Comparison of ENCODE assay signal across 9 mouse cellular contexts in genomic region chr11:88520951-88521730, GRCm38 (mm10).
A peak's percentile ranks its signal among the peaks of the same experiment; 100 is the strongest.
DNase-seq lines count a peak whose midpoint lies in the region; ATAC-seq and TF ChIP-seq lines count a peak whose summit lies in the region.
"Had no signal": no experiment of that assay in that cellular context is flagged by ENCODE, and none has a peak within 500 bp of the region (broad histone marks: within the 10 kb centered on the region; RNA-seq: fewer than 3 reads in every experiment).

No protein-coding gene starts in this region.

- peaks cover 42% of the 10 kb centered on the region for H3K4me1 ChIP-seq in kidney, postnatal 0 days (replicated peaks; ENCODE audit: insufficient read depth, low read length)
- H3K4me1 ChIP-seq in forebrain, embryonic 16.5 days (replicated peaks; ENCODE audit: control insufficient read depth, insufficient read depth, low read length), result peaks cover 63% of the 10 kb centered on the region
- peaks cover 25% of the 10 kb centered on the region for H3K4me1 ChIP-seq in midbrain, postnatal 0 days (ENCODE audit: insufficient read depth, low read length)

- H3K27ac ChIP-seq in kidney, postnatal 0 days, result no peak overlapping the region
- peak overlapping the region; percentile 21; the same call in 1 of the 2 replicates for H3K27ac ChIP-seq in forebrain, embryonic 16.5 days (ENCODE audit: low read length)
- no peak overlapping the region for H3K27ac ChIP-seq in midbrain, postnatal 0 days (ENCODE audit: low read depth, low read length)
- H3K27ac ChIP-seq: liver, embryonic 12.5 days had no signal

- H3K9ac ChIP-seq in kidney, postnatal 0 days (ENCODE audit: low read depth, low read length), result no peak overlapping the region
- no peak overlapping the region for H3K9ac ChIP-seq in forebrain, embryonic 16.5 days (replicated peaks; ENCODE audit: low read depth, low read length)
- no peak overlapping the region for H3K9ac ChIP-seq in midbrain, postnatal 0 days (replicated peaks; ENCODE audit: low read length, poor library complexity, severe bottlenecking)
- H3K9ac ChIP-seq: liver, embryonic 12.5 days had no signal

- H3K4me3 ChIP-seq in kidney, postnatal 0 days (replicated peaks; ENCODE audit: low read depth, low read length), result no peak overlapping the region
- no peak overlapping the region for H3K4me3 ChIP-seq in forebrain, embryonic 16.5 days (replicated peaks; ENCODE audit: low read length)
- H3K4me3 ChIP-seq in midbrain, postnatal 0 days (ENCODE audit: low read depth, low read length), result no peak overlapping the region
- H3K4me3 ChIP-seq: liver, embryonic 12.5 days had no signal

- whole genome bisulfite sequencing in kidney, postnatal 0 days, result 60% methylated on average over 19 of the region's 19 CpGs
- 41% methylated on average over 19 of the region's 19 CpGs for WGBS in forebrain, embryonic 16.5 days
- WGBS in midbrain, postnatal 0 days, result 33% methylated on average over 19 of the region's 19 CpGs

- DNase-seq in adrenal gland, adult 2 months, result peak; percentile 79
- DNase-seq in adrenal gland, adult 18-20 months (ENCODE audit: low spot score in 2 of 2), result no peak
- DNase-seq in kidney, postnatal 0 days (ENCODE audit: low spot score), result peak; percentile 55
- no peak for DNase-seq in kidney, postnatal 14 days
- peak; percentile 75 for DNase-seq in midbrain, postnatal 0 days (ENCODE audit: low spot score)
- DNase-seq in gastrocnemius, postnatal 4 days (ENCODE audit: low spot score in 2 of 2), result no peak
- no peak for DNase-seq in cerebellum, adult 18-20 months

- no peaks in the 10 kb centered on the region for H3K27me3 ChIP-seq in kidney, postnatal 0 days (ENCODE audit: insufficient read depth, low read length)
- H3K27me3 ChIP-seq in forebrain, embryonic 16.5 days (replicated peaks; ENCODE audit: control insufficient read depth, insufficient read depth, low read length), result no peaks in the 10 kb centered on the region
- H3K27me3 ChIP-seq in midbrain, postnatal 0 days (ENCODE audit: insufficient read depth, low read length), result no peaks in the 10 kb centered on the region
- H3K27me3 ChIP-seq: liver, embryonic 12.5 days had no signal

- no peak overlapping the region for H3K4me2 ChIP-seq in kidney, postnatal 0 days (ENCODE audit: low read length)
- H3K4me2 ChIP-seq in forebrain, embryonic 16.5 days (ENCODE audit: low read length), result no peak overlapping the region
- H3K4me2 ChIP-seq in midbrain, postnatal 0 days (ENCODE audit: low read depth, low read length, poor library complexity, severe bottlenecking), result no peak overlapping the region
- H3K4me2 ChIP-seq: liver, embryonic 12.5 days had no signal

- no peak for ATAC-seq in kidney, postnatal 0 days (replicated peaks; ENCODE audit: low FRiP score, low read depth)
- peak; percentile 47; the same call in 1 of the 2 replicates for ATAC-seq in forebrain, embryonic 16.5 days
- ATAC-seq in midbrain, postnatal 0 days (ENCODE audit: low FRiP score), result no peak
- ATAC-seq: liver, embryonic 12.5 days had no signal

- TF ChIP-seq CTCF in kidney, postnatal 0 days (IDR thresholded peaks at IDR 0.05; ENCODE audit: low read depth), result no peak
- TF ChIP-seq CTCF in midbrain, postnatal 0 days (IDR thresholded peaks at IDR 0.05), result no peak

- H3K9me3 ChIP-seq in kidney, postnatal 0 days (replicated peaks; ENCODE audit: low read length), result no peaks in the 10 kb centered on the region
- no peaks in the 10 kb centered on the region for H3K9me3 ChIP-seq in forebrain, embryonic 16.5 days (ENCODE audit: control insufficient read depth, low read length)
- H3K9me3 ChIP-seq in midbrain, postnatal 0 days (ENCODE audit: low read length), result no peaks in the 10 kb centered on the region
- H3K9me3 ChIP-seq: liver, embryonic 12.5 days had no signal

- 0 out of 2 replicates have a peak, but pooled peaks cover 3% of the 10 kb centered on the region for H3K36me3 ChIP-seq in kidney, postnatal 0 days (ENCODE audit: insufficient read depth, low read length)
- no peaks in the 10 kb centered on the region for H3K36me3 ChIP-seq in forebrain, embryonic 16.5 days (ENCODE audit: control insufficient read depth, insufficient read depth)
- no peaks in the 10 kb centered on the region for H3K36me3 ChIP-seq in midbrain, postnatal 0 days (ENCODE audit: insufficient read depth, low read length)
- H3K36me3 ChIP-seq: liver, embryonic 12.5 days had no signal

Comparison
In these comparisons a context has a peak if more than half of its experiments do, and no peak if none do; other contexts are left out.
1. DNase-seq: peak in adrenal gland, adult 2 months (single experiment), kidney, postnatal 0 days (single experiment) and midbrain, postnatal 0 days (single experiment); none in adrenal gland, adult 18-20 months (0 of 2), kidney, postnatal 14 days (single experiment), gastrocnemius, postnatal 4 days (0 of 2) and cerebellum, adult 18-20 months (0 of 2).